Mouse (Mus musculus): ENCODE measurements around the gene Prnd. TPM values are rescaled to one million over a fixed set of nuclear protein-coding genes. Genes with fewer than 3 reads are reported as not detected.

Gene Prnd
- polyA plus RNA-seq (2015; fragmentation: Nextera tagmentation; extraction: Ambion mirVana): 22.7 and 25.2 TPM in 2 replicates

GRCm38 (mm10) chr2:131950598-131951095 is at the start of gene Prnd:
Gene Prnd, plus strand, starts transcription at chr2:131950861.
- Histone ChIP-seq H3K27ac (ENCODE audit: low read length) (no peak within 1 kb of the TSS), H3K27me3 (ENCODE audit: control insufficient read depth, insufficient read depth, low read length) (no peaks in the 10 kb centered on the region), H3K4me2 (ENCODE audit: low read depth, low read length) (peak within 1 kb of the TSS; percentile 16; the same call in 1 of the 2 replicates), H3K9me3 (replicated peaks; ENCODE audit: control insufficient read depth, low read length) (no peaks in the 10 kb centered on the region), H3K9ac (ENCODE audit: low read length) (no peak within 1 kb of the TSS), H3K36me3 (ENCODE audit: control insufficient read depth, insufficient read depth) (no peaks in the 10 kb centered on the region), H3K4me1 (ENCODE audit: control insufficient read depth, insufficient read depth, low read length) (peaks cover 12% of the 10 kb centered on the region; the same call in 1 of the 2 replicates), H3K4me3 (ENCODE audit: low read length) (peak within 1 kb of the TSS; percentile 14)
- 9% methylated on average over 11 of the region's 11 CpGs for WGBS
- ATAC-seq (replicated peaks; ENCODE audit: extremely low read depth, insufficient read depth, low FRiP score): no peak; the same call in 1 of the 2 replicates

GRCm38 (mm10) chr2:131902423-131902822 is 48.2 kb upstream of the Prnd start:
- Histone ChIP-seq H3K4me2 (ENCODE audit: low read depth, low read length) (no peak overlapping the region), H3K36me3 (ENCODE audit: control insufficient read depth, insufficient read depth) (no peaks in the 10 kb centered on the region), H3K9ac (ENCODE audit: low read length) (no peak overlapping the region), H3K4me3 (ENCODE audit: low read length) (no peak overlapping the region), H3K9me3 (replicated peaks; ENCODE audit: control insufficient read depth, low read length) (no peaks in the 10 kb centered on the region), H3K27me3 (ENCODE audit: control insufficient read depth, insufficient read depth, low read length) (no peaks in the 10 kb centered on the region), H3K27ac (ENCODE audit: low read length) (peak overlapping the region; percentile 58), H3K4me1 (ENCODE audit: control insufficient read depth, insufficient read depth, low read length) (peaks cover 21% of the 10 kb centered on the region)
- WGBS: 20% methylated on average over 2 of the region's 3 CpGs
- ATAC-seq (replicated peaks; ENCODE audit: extremely low read depth, insufficient read depth, low FRiP score): no peak

- Histone ChIP-seq H3K9ac (ENCODE audit: low read length) (peak overlapping the region; percentile 54; the same call in 1 of the 2 replicates), H3K4me1 (ENCODE audit: control insufficient read depth, insufficient read depth, low read length) (peaks cover 21% of the 10 kb centered on the region), H3K36me3 (ENCODE audit: control insufficient read depth, insufficient read depth) (no peaks in the 10 kb centered on the region), H3K9me3 (replicated peaks; ENCODE audit: control insufficient read depth, low read length) (no peaks in the 10 kb centered on the region), H3K4me2 (ENCODE audit: low read depth, low read length) (peak overlapping the region; percentile 10; the same call in 1 of the 2 replicates), H3K4me3 (ENCODE audit: low read length) (no peak overlapping the region), H3K27ac (ENCODE audit: low read length) (peak overlapping the region; percentile 87), H3K27me3 (ENCODE audit: control insufficient read depth, insufficient read depth, low read length) (no peaks in the 10 kb centered on the region)
- ATAC-seq (replicated peaks; ENCODE audit: extremely low read depth, insufficient read depth, low FRiP score): peak; percentile 89
- 7% methylated on average over 8 of the region's 8 CpGs for WGBS
These were observed 47.8 kb upstream of the Prnd start for GRCm38 (mm10) chr2:131902867-131903266.

- no peak overlapping the region for H3K4me3 ChIP-seq (ENCODE audit: low read length)
- peaks cover 25% of the 10 kb centered on the region for H3K4me1 ChIP-seq (ENCODE audit: control insufficient read depth, insufficient read depth, low read length)
- H3K36me3 ChIP-seq (ENCODE audit: control insufficient read depth, insufficient read depth): no peaks in the 10 kb centered on the region
- no peak overlapping the region for H3K27ac ChIP-seq (ENCODE audit: low read length)
- no peaks in the 10 kb centered on the region for H3K27me3 ChIP-seq (ENCODE audit: control insufficient read depth, insufficient read depth, low read length)
- 19% methylated on average over 5 of the region's 5 CpGs for WGBS
- no peak overlapping the region for H3K4me2 ChIP-seq (ENCODE audit: low read depth, low read length)
- H3K9ac ChIP-seq (ENCODE audit: low read length): no peak overlapping the region
- no peak for ATAC-seq (replicated peaks; ENCODE audit: extremely low read depth, insufficient read depth, low FRiP score)
- H3K9me3 ChIP-seq (replicated peaks; ENCODE audit: control insufficient read depth, low read length): no peaks in the 10 kb centered on the region
These were observed 45.6 kb upstream of the Prnd start for GRCm38 (mm10) chr2:131905025-131905424.

GRCm38 (mm10) chr2:131905776-131906175 is 44.9 kb upstream of the Prnd start:
- no peak overlapping the region for H3K4me2 ChIP-seq (ENCODE audit: low read depth, low read length)
- H3K4me1 ChIP-seq (ENCODE audit: control insufficient read depth, insufficient read depth, low read length): peaks cover 25% of the 10 kb centered on the region
- H3K27ac ChIP-seq (ENCODE audit: low read length): no peak overlapping the region
- H3K27me3 ChIP-seq (ENCODE audit: control insufficient read depth, insufficient read depth, low read length): no peaks in the 10 kb centered on the region
- H3K4me3 ChIP-seq (ENCODE audit: low read length): no peak overlapping the region
- WGBS: 62% methylated on average over 6 of the region's 6 CpGs
- no peak overlapping the region for H3K9ac ChIP-seq (ENCODE audit: low read length)
- no peak for ATAC-seq (replicated peaks; ENCODE audit: extremely low read depth, insufficient read depth, low FRiP score)
- H3K9me3 ChIP-seq (replicated peaks; ENCODE audit: control insufficient read depth, low read length): no peaks in the 10 kb centered on the region
- no peaks in the 10 kb centered on the region for H3K36me3 ChIP-seq (ENCODE audit: control insufficient read depth, insufficient read depth)

GRCm38 (mm10) chr2:131906266-131906665 is 44.4 kb upstream of the Prnd start:
- no peak for ATAC-seq (replicated peaks; ENCODE audit: extremely low read depth, insufficient read depth, low FRiP score)

GRCm38 (mm10) chr2:131906846-131907245 is 43.8 kb upstream of the Prnd start:
- peaks cover 34% of the 10 kb centered on the region for H3K4me1 ChIP-seq (ENCODE audit: control insufficient read depth, insufficient read depth, low read length)

More at GRCm38 (mm10) chr2:131906266-131906665, 44.4 kb upstream of the Prnd start:
- Histone ChIP-seq H3K4me2 (ENCODE audit: low read depth, low read length) (no peak overlapping the region), H3K9me3 (replicated peaks; ENCODE audit: control insufficient read depth, low read length) (no peaks in the 10 kb centered on the region), H3K4me1 (ENCODE audit: control insufficient read depth, insufficient read depth, low read length) (peaks cover 29% of the 10 kb centered on the region), H3K4me3 (ENCODE audit: low read length) (no peak overlapping the region), H3K27ac (ENCODE audit: low read length) (no peak overlapping the region), H3K27me3 (ENCODE audit: control insufficient read depth, insufficient read depth, low read length) (no peaks in the 10 kb centered on the region), H3K9ac (ENCODE audit: low read length) (no peak overlapping the region), H3K36me3 (ENCODE audit: control insufficient read depth, insufficient read depth) (no peaks in the 10 kb centered on the region)
- 90% methylated on average over 3 of the region's 3 CpGs for WGBS

GRCm38 (mm10) chr2:131907311-131907710 is 43.4 kb upstream of the Prnd start:
- Histone ChIP-seq H3K36me3 (ENCODE audit: control insufficient read depth, insufficient read depth) (no peaks in the 10 kb centered on the region), H3K9me3 (replicated peaks; ENCODE audit: control insufficient read depth, low read length) (no peaks in the 10 kb centered on the region), H3K9ac (ENCODE audit: low read length) (no peak overlapping the region), H3K4me2 (ENCODE audit: low read depth, low read length) (no peak overlapping the region), H3K4me1 (ENCODE audit: control insufficient read depth, insufficient read depth, low read length) (peaks cover 37% of the 10 kb centered on the region), H3K27me3 (ENCODE audit: control insufficient read depth, insufficient read depth, low read length) (no peaks in the 10 kb centered on the region), H3K4me3 (ENCODE audit: low read length) (no peak overlapping the region), H3K27ac (ENCODE audit: low read length) (no peak overlapping the region)
- WGBS: 79% methylated on average over 5 of the region's 5 CpGs
- ATAC-seq (replicated peaks; ENCODE audit: extremely low read depth, insufficient read depth, low FRiP score): no peak

More at GRCm38 (mm10) chr2:131906846-131907245, 43.8 kb upstream of the Prnd start:
- H3K4me2 ChIP-seq (ENCODE audit: low read depth, low read length): no peak overlapping the region
- no peaks in the 10 kb centered on the region for H3K9me3 ChIP-seq (replicated peaks; ENCODE audit: control insufficient read depth, low read length)
- H3K27ac ChIP-seq (ENCODE audit: low read length): no peak overlapping the region
- no peak overlapping the region for H3K4me3 ChIP-seq (ENCODE audit: low read length)
- ATAC-seq (replicated peaks; ENCODE audit: extremely low read depth, insufficient read depth, low FRiP score): no peak
- WGBS: 42% methylated on average over 1 of the region's 1 CpGs
- no peaks in the 10 kb centered on the region for H3K27me3 ChIP-seq (ENCODE audit: control insufficient read depth, insufficient read depth, low read length)
- H3K9ac ChIP-seq (ENCODE audit: low read length): no peak overlapping the region
- no peaks in the 10 kb centered on the region for H3K36me3 ChIP-seq (ENCODE audit: control insufficient read depth, insufficient read depth)

- no peak for ATAC-seq (replicated peaks; ENCODE audit: extremely low read depth, insufficient read depth, low FRiP score)
- H3K27me3 ChIP-seq (ENCODE audit: control insufficient read depth, insufficient read depth, low read length): no peaks in the 10 kb centered on the region
- no peak overlapping the region for H3K27ac ChIP-seq (ENCODE audit: low read length)
- peaks cover 30% of the 10 kb centered on the region for H3K4me1 ChIP-seq (ENCODE audit: control insufficient read depth, insufficient read depth, low read length)
- no peak overlapping the region for H3K4me3 ChIP-seq (ENCODE audit: low read length)
- no peak overlapping the region for H3K4me2 ChIP-seq (ENCODE audit: low read depth, low read length)
- WGBS: 87% methylated on average over 7 of the region's 7 CpGs
- no peak overlapping the region for H3K9ac ChIP-seq (ENCODE audit: low read length)
- H3K9me3 ChIP-seq (replicated peaks; ENCODE audit: control insufficient read depth, low read length): no peaks in the 10 kb centered on the region
- H3K36me3 ChIP-seq (ENCODE audit: control insufficient read depth, insufficient read depth): peaks cover 2% of the 10 kb centered on the region; the same call in 1 of the 2 replicates
These were observed 42.3 kb upstream of the Prnd start for GRCm38 (mm10) chr2:131908351-131908861.

Data from heart, embryonic 16.5 days (tissue).